Mouse (Mus musculus) E14TG2a.4 (cell line): ENCODE data around the gene Fam126b.

Source experiments
- CTCF ChIP-seq: conservative IDR thresholded peaks from 2 replicates; pipeline ENCODE4 v1.5.1; 2014; ENCODE audit warnings: low read length
- POU5F1 ChIP-seq: IDR thresholded peaks from 2 replicates; pipeline ENCODE4 v1.6.1; 2014; ENCODE audit warnings: low read length, borderline replicate concordance

- TF ChIP-seq CTCF (no peak), POU5F1 (no peak)
Measured at GRCm38 (mm10) chr1:58541386-58541785, 44.7 kb downstream of the Fam126b start.
